Mouse (Mus musculus) forebrain, postnatal 0 days (tissue): ENCODE measurements around the gene Hist1h2bb. TPM values are rescaled to one million over a fixed set of nuclear protein-coding genes. Genes with fewer than 3 reads are reported as not detected.
A peak's percentile ranks its signal among the peaks of the same experiment; 100 is the strongest.

Experiments
- ATAC-seq: fragments of 200-750 bp; cut with Nextera tagmentation; 2 replicates; pipeline ENCODE4 v1.8.0; 2017; ENCODE audit warnings: mild to moderate bottlenecking, moderate library complexity
- DNase-seq: peaks from one replicate; pipeline ENCODE4 v3.0.0-alpha.2; 2015
- H3K27ac ChIP-seq: fragments of 300-500 bp; sonication (generic); 2 replicates; pipeline ENCODE4 v1.5.1; 2014; ENCODE audit warnings: low read depth, mild to moderate bottlenecking, antibody characterized with exemption, low read length, moderate library complexity, mixed read lengths
- H3K27me3 ChIP-seq: fragments of 300-500 bp; sonication (generic); 2 replicates; pipeline ENCODE4 v1.6.1; 2014; ENCODE audit warnings: mild to moderate bottlenecking, low read length, mixed read lengths; ENCODE audit not compliant: insufficient read depth
- H3K36me3 ChIP-seq: fragments of 300-500 bp; sonication (generic); 2 replicates; pipeline ENCODE4 v1.6.1; 2014; ENCODE audit warnings: mild to moderate bottlenecking, moderate library complexity; ENCODE audit not compliant: insufficient read depth
- H3K4me1 ChIP-seq: fragments of 300-500 bp; sonication (generic); 2 replicates; pipeline ENCODE4 v1.6.1; 2014; ENCODE audit warnings: antibody characterized with exemption; ENCODE audit not compliant: insufficient read depth
- H3K4me2 ChIP-seq: fragments of 300-500 bp; sonication (generic); 2 replicates; pipeline ENCODE4 v1.6.1; 2014; ENCODE audit warnings: low read depth, mild to moderate bottlenecking, moderate library complexity
- H3K4me3 ChIP-seq: fragments of 300-500 bp; sonication (generic); 2 replicates; pipeline ENCODE4 v1.5.1; 2014; ENCODE audit warnings: low read depth, low read length, mixed read lengths
- H3K9ac ChIP-seq: fragments of 300-500 bp; sonication (generic); 2 replicates; pipeline ENCODE4 v1.6.1; 2014; ENCODE audit warnings: mild to moderate bottlenecking
- H3K9me3 ChIP-seq: fragments of 300-500 bp; sonication (generic); 2 replicates; pipeline ENCODE4 v1.6.1; 2016; ENCODE audit warnings: low read length
- CTCF ChIP-seq: sonication (generic); IDR thresholded peaks from 2 replicates; pipeline ENCODE4 v1.5.1; 2016; ENCODE audit warnings: antibody characterized with exemption, control low read depth, low read depth
- WGBS: fragments of 180-500 bp; shearing (Covaris S2); extraction: QIAGEN DNeasy Blood & Tissue Kit; methylation state at CpG from one replicate; pipeline ENCODE4 v1.1.7; 2014; 5-methylcytosine and 5-hydroxymethylcytosine counted together
- polyA plus RNA-seq: library from polyadenylated mRNA; unstranded; fragments of >200 nt; fragmentation: Nextera tagmentation; extraction: Ambion mirVana; gene quantifications from 2 replicates; pipeline ENCODE4 v1.2.1, GENCODE M21; 2015
- total RNA-seq: library from RNA; depleted of rRNA; stranded (reverse); fragments of >200 nt; gene quantifications from 2 replicates; pipeline ENCODE4 v1.2.3, GENCODE M21; 2014

Gene Hist1h2bb
- total and polyA plus RNA-seq, 2 experiments from 2014 or later = 647 TPM; not detected in 1

GRCm38 (mm10) chr13:23728472-23729191 lies 17.9 kb upstream of the Hist1h2bb start:
- ATAC-seq = no peak
- Histone ChIP-seq H3K4me3 (no peak overlapping the region), H3K4me1 (no peaks in the 10 kb centered on the region), H3K27me3 (no peaks in the 10 kb centered on the region), H3K4me2 (no peak overlapping the region), H3K27ac (no peak overlapping the region), H3K9ac (no peak overlapping the region), H3K9me3 (no peaks in the 10 kb centered on the region), H3K36me3 (no peaks in the 10 kb centered on the region)
- WGBS = 88% methylated on average over 18 of the region's 18 CpGs
- DNase-seq = no peak
- no peak for TF ChIP-seq CTCF

GRCm38 (mm10) chr13:23729192-23729525 lies 17.4 kb upstream of the Hist1h2bb start:
- Histone ChIP-seq H3K36me3 (no peaks in the 10 kb centered on the region), H3K4me1 (no peaks in the 10 kb centered on the region), H3K9ac (no peak overlapping the region), H3K27me3 (no peaks in the 10 kb centered on the region), H3K27ac (no peak overlapping the region), H3K4me2 (no peak overlapping the region), H3K9me3 (no peaks in the 10 kb centered on the region), H3K4me3 (no peak overlapping the region)
- TF ChIP-seq CTCF = no peak
- DNase-seq (no peak), ATAC-seq (no peak)
- 88% methylated on average over 9 of the region's 9 CpGs for WGBS

GRCm38 (mm10) chr13:23729706-23730105 lies 16.8 kb upstream of the Hist1h2bb start:
- H3K4me3 ChIP-seq = no peak overlapping the region
- TF ChIP-seq CTCF = no peak
- no peaks in the 10 kb centered on the region for H3K4me1 ChIP-seq
- no peaks in the 10 kb centered on the region for H3K27me3 ChIP-seq
- H3K4me2 ChIP-seq = no peak overlapping the region
- ATAC-seq (no peak), DNase-seq (no peak)
- no peak overlapping the region for H3K27ac ChIP-seq
- WGBS = 93% methylated on average over 5 of the region's 5 CpGs
- no peaks in the 10 kb centered on the region for H3K36me3 ChIP-seq
- no peaks in the 10 kb centered on the region for H3K9me3 ChIP-seq
- H3K9ac ChIP-seq = no peak overlapping the region

DNA sequence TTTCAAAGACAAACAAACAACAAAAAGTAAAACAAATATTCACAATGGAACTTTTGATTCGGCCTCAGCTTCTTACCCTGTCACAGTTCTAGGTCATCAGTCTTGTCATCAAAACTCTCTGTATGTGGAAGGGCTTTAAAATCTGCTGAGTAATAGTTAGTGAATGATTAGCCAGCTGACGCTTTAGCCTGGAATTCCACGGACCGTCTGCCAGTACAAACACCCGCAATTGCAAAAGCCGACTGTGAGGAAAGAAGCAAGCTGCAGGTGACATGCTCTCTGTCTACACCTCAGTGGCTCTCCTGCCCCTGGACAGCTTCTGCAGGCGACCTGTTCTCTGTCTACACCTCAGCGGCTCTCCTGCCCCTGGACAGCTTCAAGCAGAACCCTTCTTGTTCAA lies 16.1 kb upstream of the Hist1h2bb start:
- no peaks in the 10 kb centered on the region for H3K4me1 ChIP-seq
- H3K9me3 ChIP-seq = no peaks in the 10 kb centered on the region
- no peak for ATAC-seq
- TF ChIP-seq CTCF = no peak
- WGBS = 58% methylated on average over 8 of the region's 8 CpGs
- no peaks in the 10 kb centered on the region for H3K36me3 ChIP-seq
- no peak overlapping the region for H3K27ac ChIP-seq
- DNase-seq = no peak
- H3K4me2 ChIP-seq = no peak overlapping the region
- no peak overlapping the region for H3K9ac ChIP-seq
- no peak overlapping the region for H3K4me3 ChIP-seq
- no peaks in the 10 kb centered on the region for H3K27me3 ChIP-seq

DNA sequence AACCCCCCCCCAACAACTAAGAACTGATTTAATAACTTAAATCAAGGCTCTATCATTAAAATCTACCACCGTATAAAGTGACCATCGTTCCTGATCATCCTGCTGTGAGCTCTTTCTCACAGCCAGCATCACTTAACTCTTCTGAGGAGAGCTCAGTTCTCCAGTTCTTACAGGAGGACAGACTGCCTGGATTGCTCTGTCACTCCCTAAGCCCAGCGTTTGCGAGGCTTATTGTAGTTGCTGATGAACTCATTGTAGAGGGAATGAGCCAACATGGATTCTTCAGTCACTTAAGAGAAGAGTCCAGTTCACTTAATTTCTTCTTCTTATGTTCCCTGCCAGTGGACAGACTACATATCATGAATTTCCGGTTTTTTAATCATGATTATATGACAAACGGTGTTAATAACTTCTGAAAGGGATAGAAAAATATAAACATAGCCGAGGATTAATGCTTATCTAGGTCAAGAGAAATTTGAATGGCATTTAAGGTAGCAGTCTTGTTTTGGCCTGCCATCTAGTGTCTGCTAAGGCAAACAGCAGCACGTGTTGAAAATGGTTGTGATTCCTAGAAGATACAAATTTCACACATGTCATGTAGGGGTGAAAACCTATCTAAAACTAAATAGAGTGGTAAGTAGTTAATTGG lies 14.3 kb upstream of the Hist1h2bb start:
- Histone ChIP-seq H3K4me1 (no peaks in the 10 kb centered on the region), H3K27me3 (no peaks in the 10 kb centered on the region), H3K4me2 (no peak overlapping the region), H3K9me3 (no peaks in the 10 kb centered on the region), H3K27ac (0 out of 2 replicates have a peak overlapping the region, but pooled peaks have one; percentile 35), H3K9ac (no peak overlapping the region), H3K4me3 (no peak overlapping the region), H3K36me3 (no peaks in the 10 kb centered on the region)
- peak; percentile 54; the same call in 1 of the 2 replicates for ATAC-seq
- DNase-seq = peak; percentile 67
- peak; percentile 88 for TF ChIP-seq CTCF
- WGBS = 22% methylated on average over 8 of the region's 8 CpGs

GRCm38 (mm10) chr13:23737091-23737490 lies 9.4 kb upstream of the Hist1h2bb start:
- Histone ChIP-seq H3K4me2 (no peak overlapping the region), H3K9me3 (no peaks in the 10 kb centered on the region)
- 90% methylated on average over 5 of the region's 5 CpGs for WGBS

GRCm38 (mm10) chr13:23738041-23738440 lies 8.5 kb upstream of the Hist1h2bb start:
- ATAC-seq (no peak), DNase-seq (peak; percentile 56)
- Histone ChIP-seq H3K4me2 (peak overlapping the region; percentile 100), H3K36me3 (no peaks in the 10 kb centered on the region), H3K4me1 (peaks cover 6% of the 10 kb centered on the region), H3K4me3 (peak overlapping the region; percentile 51), H3K9me3 (no peaks in the 10 kb centered on the region), H3K27me3 (no peaks in the 10 kb centered on the region), H3K27ac (peak overlapping the region; percentile 80), H3K9ac (peak overlapping the region; percentile 80)
- WGBS = 23% methylated on average over 4 of the region's 4 CpGs
- no peak for TF ChIP-seq CTCF

More at GRCm38 (mm10) chr13:23737091-23737490, 9.4 kb upstream of the Hist1h2bb start:
- ATAC-seq (no peak), DNase-seq (no peak)
- Histone ChIP-seq H3K27me3 (no peaks in the 10 kb centered on the region), H3K9ac (no peak overlapping the region), H3K4me3 (no peak overlapping the region), H3K4me1 (peaks cover 6% of the 10 kb centered on the region), H3K27ac (no peak overlapping the region), H3K36me3 (no peaks in the 10 kb centered on the region)
- no peak for TF ChIP-seq CTCF
